Mouse (Mus musculus) retina, postnatal 7 days (tissue): Measurements from ENCODE around the gene Vamp8.

ENCODE experiments used
- DNase-seq: peaks from one replicate; pipeline ENCODE4 v3.0.0-alpha.2; 2012; ENCODE audit warnings: low read depth, low spot score

The Vamp8 gene

GRCm38 (mm10) chr6:72352636-72353405, 37.7 kb downstream of the Vamp8 start:
- no peak for DNase-seq

DNA sequence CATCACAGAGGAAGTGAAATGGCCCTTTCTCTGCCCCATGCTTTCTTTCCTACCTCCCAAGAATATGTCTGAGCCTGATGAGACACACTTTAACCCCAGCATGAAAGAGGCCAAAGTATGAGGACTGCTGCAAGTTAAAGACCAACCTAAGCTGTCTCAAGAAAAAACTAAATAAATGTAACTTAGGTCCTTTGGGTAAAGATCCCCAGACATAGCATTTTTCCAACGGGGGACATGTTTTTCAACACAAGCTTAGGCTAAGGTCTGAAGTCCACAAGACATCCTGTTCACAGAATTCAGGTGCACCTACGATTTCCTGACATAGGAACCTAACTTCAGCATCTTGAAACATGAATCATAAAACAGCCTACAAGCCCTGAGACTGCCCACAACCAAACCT, 40.3 kb downstream of the Vamp8 start:
- DNase-seq = no peak

DNA sequence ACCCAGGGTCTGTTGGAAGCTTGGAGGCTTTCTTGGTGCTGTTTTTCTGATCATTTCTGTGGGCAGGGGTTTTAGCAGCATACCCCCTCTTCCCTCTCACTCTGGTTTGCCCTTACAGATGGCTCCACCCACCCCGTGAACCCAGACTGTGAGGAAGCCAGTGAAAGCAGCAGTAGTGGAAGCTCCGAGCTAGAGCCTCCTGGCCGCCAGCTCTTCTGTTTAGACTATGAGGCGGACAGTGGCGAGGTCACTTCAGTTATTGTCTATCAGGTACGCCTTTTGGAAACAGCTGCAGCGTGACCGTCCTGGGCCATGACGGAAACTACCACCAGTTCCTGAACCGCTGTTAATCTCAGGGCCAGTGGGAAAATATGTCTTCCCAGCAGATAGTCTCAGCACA, 42.1 kb downstream of the Vamp8 start:
- DNase-seq = no peak

GRCm38 (mm10) chr6:72347166-72347941, 43.1 kb downstream of the Vamp8 start, which contains the start of gene 0610030E20Rik:
0610030E20Rik (plus strand) TSS chr6:72347317.
- DNase-seq = no peak

DNA sequence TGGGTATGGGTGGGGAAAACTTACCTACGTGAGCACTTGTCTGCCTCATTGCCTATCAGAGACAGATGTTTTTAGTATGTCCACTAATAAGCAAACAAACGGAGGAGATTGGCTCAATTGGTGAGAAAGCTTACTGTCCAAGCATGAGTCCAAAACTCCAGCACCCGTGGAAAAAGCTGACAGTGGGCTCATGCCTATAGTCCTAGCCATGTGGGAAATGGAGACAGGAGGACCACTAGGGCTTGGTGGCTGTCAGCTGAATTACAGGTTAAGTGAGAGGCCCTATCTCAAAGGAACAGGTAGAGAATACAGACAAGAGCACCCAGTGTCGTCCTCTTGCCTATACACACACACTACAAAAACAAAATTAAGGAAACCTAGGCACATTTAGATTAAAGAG, 44.2 kb downstream of the Vamp8 start:
- no peak for DNase-seq

DNA sequence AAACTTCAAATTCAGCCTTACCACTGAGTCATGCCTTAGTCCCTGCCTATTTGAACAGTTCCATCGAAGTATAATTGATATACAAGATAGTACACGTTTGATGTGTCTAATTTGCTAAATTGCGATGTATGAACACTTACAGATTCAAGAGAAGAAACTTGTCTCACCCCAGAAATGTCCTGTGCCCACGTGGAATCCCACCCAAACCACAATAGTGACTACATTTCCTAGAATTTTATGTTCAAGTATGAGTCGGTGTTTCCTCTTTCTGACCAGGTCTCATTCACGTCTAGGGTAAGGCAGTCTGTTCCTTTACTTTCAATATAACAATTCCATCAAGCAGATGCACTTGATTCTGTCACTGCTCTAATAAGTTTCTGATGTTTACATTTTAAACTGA, 44.9 kb downstream of the Vamp8 start:
- DNase-seq = no peak

GRCm38 (mm10) chr6:72345074-72345567, 45.4 kb downstream of the Vamp8 start, which contains the start of gene Usp39:
Usp39 (minus strand) TSS chr6:72345184.
- peak; percentile 91 for DNase-seq

- no peak for DNase-seq
Observed at GRCm38 (mm10) chr6:72344396-72345073, 46.0 kb downstream of the Vamp8 start.

- no peak for DNase-seq
Observed at GRCm38 (mm10) chr6:72340481-72340880, 50.0 kb downstream of the Vamp8 start.
